Mouse (Mus musculus) forebrain, embryonic 16.5 days (tissue): ENCODE measurements around the gene Thrb. TPM values are rescaled to one million over a fixed set of nuclear protein-coding genes. Genes with fewer than 3 reads are reported as not detected.
A peak's percentile ranks its signal among the peaks of the same experiment; 100 is the strongest.

Experiments
- ATAC-seq: fragments of 200-750 bp; cut with Nextera tagmentation; 2 replicates; pipeline ENCODE4 v1.8.0; 2017; ENCODE audit warnings: mild to moderate bottlenecking, moderate library complexity
- H3K27ac ChIP-seq: fragments of 300-500 bp; sonication (generic); 2 replicates; pipeline ENCODE4 v1.5.1; 2014; ENCODE audit warnings: low read length, control low read depth
- H3K27me3 ChIP-seq: fragments of 300-500 bp; sonication (generic); replicated peaks from 2 replicates; pipeline ENCODE4 v1.6.1; 2014; ENCODE audit warnings: low read length; ENCODE audit not compliant: control insufficient read depth, insufficient read depth
- H3K36me3 ChIP-seq: fragments of 300-500 bp; sonication (generic); 2 replicates; pipeline ENCODE4 v1.6.1; 2014; ENCODE audit not compliant: control insufficient read depth, insufficient read depth
- H3K4me1 ChIP-seq: fragments of 300-500 bp; sonication (generic); replicated peaks from 2 replicates; pipeline ENCODE4 v1.6.1; 2014; ENCODE audit warnings: low read length; ENCODE audit not compliant: control insufficient read depth, insufficient read depth
- H3K4me2 ChIP-seq: fragments of 300-500 bp; sonication (generic); 2 replicates; pipeline ENCODE4 v1.6.1; 2014; ENCODE audit warnings: mild to moderate bottlenecking, low read length, control low read depth
- H3K4me3 ChIP-seq: fragments of 300-500 bp; sonication (generic); replicated peaks from 2 replicates; pipeline ENCODE4 v1.5.1; 2014; ENCODE audit warnings: mild to moderate bottlenecking, low read length, control low read depth
- H3K9ac ChIP-seq: fragments of 300-500 bp; sonication (generic); replicated peaks from 2 replicates; pipeline ENCODE4 v1.6.1; 2014; ENCODE audit warnings: low read depth, low read length, control low read depth
- H3K9me3 ChIP-seq: fragments of 300-500 bp; sonication (generic); 2 replicates; pipeline ENCODE4 v1.6.1; 2016; ENCODE audit warnings: low read length; ENCODE audit not compliant: control insufficient read depth
- WGBS: fragments of 180-500 bp; shearing (Covaris S2); extraction: QIAGEN DNeasy Blood & Tissue Kit; methylation state at CpG from one replicate; pipeline ENCODE4 v1.1.7; 2014; 5-methylcytosine and 5-hydroxymethylcytosine counted together
- polyA plus RNA-seq: library from polyadenylated mRNA; unstranded; fragments of >200 nt; fragmentation: Nextera tagmentation; extraction: Ambion mirVana; gene quantifications from 2 replicates; pipeline ENCODE4 v1.2.1, GENCODE M21; 2015

Gene Thrb
- polyA plus RNA-seq, 1 experiment from 2014 or later = 1.6 TPM

DNA sequence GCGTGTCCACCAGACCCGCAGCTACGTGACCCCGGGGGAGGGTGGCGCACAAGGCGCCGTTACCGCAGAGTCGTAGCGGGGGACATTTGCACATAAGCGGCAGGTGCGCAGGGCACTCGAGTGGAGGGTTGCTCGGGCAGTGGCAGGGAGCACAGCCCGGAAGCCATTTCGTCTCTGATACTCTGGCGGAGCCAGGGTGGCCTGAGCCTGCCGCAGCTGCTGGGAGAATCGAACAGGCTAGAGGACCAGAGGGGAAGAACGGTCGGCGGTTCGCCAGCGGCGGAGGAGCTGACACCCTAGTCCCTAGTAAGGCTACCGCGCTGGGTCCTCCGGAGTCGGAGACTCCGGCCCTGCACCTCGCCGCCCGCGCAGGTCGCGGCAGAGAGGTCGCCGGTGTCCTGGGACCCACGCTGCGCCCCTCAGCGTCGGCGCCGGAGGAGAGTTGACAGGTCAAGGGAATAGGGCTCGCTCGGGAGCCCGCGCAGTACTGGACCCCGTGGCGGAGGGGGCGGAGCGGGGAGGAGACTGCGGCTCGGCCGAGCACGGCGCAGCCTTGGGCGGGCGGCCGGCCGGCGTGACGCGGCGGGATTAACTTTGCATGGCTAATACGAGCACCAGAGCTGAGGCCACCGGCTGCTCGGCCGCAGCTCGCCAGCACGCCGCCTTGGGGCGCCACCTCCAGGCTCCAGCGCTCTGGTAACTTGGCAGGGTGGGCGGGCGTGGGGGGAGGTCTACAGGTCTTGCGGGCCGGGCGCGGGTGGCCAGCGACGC lies 453 bp downstream of the Thrb start:
- peak overlapping the region; percentile 60 for H3K4me3 ChIP-seq
- peaks cover 21% of the 10 kb centered on the region for H3K4me1 ChIP-seq
- H3K4me2 ChIP-seq = peak overlapping the region; percentile 93
- peak; percentile 92 for ATAC-seq
- H3K9me3 ChIP-seq = no peaks in the 10 kb centered on the region
- peak overlapping the region; percentile 63 for H3K9ac ChIP-seq
- H3K36me3 ChIP-seq = no peaks in the 10 kb centered on the region
- peaks cover 7% of the 10 kb centered on the region for H3K27me3 ChIP-seq
- H3K27ac ChIP-seq = no peak overlapping the region
- under 1% methylated on average over 72 of the region's 82 CpGs for whole genome bisulfite sequencing

DNA sequence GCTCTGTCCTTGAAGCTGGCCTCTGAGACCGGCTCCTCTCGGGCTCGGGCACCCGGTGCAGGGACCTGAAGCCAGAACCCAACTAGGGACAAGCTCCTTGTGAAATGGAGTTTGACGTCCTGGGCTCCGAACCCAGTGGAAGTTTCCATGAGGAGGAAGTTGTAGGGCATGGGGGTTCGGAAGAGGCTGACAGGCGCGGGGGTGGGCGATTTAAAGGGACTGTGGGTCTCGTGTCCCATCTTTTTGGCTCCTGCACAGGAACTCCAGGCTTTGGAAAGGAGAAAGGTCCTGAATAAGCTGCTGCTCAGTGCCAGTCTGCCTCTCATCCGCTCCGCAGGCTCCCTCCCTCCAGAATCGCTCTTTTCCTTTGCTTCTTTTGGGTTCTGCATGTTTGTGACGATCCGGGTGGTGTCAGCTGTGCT lies 1.1 kb downstream of the Thrb start:
- peak overlapping the region; percentile 93 for H3K4me2 ChIP-seq
- no peaks in the 10 kb centered on the region for H3K36me3 ChIP-seq
- H3K4me3 ChIP-seq = peak overlapping the region; percentile 60
- peak overlapping the region; percentile 63 for H3K9ac ChIP-seq
- peaks cover 7% of the 10 kb centered on the region for H3K27me3 ChIP-seq
- WGBS = 0% methylated on average over 16 of the region's 16 CpGs
- peaks cover 21% of the 10 kb centered on the region for H3K4me1 ChIP-seq
- ATAC-seq = peak; percentile 43
- H3K9me3 ChIP-seq = no peaks in the 10 kb centered on the region
- no peak overlapping the region for H3K27ac ChIP-seq

DNA sequence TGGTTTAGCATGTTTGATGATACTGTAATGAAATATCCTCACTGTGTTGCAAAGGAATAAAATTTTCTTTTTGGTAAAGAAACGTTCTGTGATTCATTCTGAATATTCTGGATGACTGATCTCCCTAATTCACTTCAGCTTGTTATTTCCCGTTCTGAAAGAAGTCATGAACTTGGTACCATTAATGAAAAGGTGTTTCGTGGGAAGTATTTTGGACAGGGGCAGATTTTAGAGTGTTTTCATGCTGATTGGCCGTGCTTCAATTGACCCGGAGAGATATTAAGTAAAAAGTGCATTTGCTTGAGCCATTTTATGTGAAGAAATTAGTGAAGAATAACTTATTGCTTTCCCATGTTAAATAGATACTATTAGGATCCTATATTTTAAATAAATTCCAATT lies 2.0 kb downstream of the Thrb start:
- WGBS = 31% methylated on average over 5 of the region's 5 CpGs
- H3K9ac ChIP-seq = no peak overlapping the region
- no peak overlapping the region for H3K4me2 ChIP-seq
- no peak for ATAC-seq
- no peaks in the 10 kb centered on the region for H3K9me3 ChIP-seq
- H3K36me3 ChIP-seq = no peaks in the 10 kb centered on the region
- peaks cover 7% of the 10 kb centered on the region for H3K27me3 ChIP-seq
- H3K4me3 ChIP-seq = no peak overlapping the region
- H3K4me1 ChIP-seq = peaks cover 21% of the 10 kb centered on the region
- H3K27ac ChIP-seq = no peak overlapping the region

DNA sequence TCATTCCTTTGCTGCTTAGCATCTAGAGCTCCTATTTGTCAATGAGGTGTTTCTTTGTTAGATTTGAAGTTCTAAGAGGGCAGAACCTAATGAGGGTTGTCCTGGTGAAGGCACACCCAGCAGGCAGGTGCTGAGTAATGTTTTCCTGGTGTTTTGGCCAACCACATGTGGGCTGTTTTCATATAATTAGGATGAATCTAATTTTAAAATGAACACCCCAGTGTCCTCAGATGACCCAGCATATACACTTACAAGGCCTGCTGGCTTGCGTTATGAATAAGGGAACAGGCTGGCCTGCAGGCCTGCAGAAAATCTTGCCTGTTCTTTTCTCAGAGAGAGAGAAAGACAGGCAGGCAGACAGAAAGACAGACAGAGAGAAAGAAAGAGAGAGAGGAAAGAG lies 14.3 kb downstream of the Thrb start:
- Histone ChIP-seq H3K9ac (no peak overlapping the region), H3K4me2 (no peak overlapping the region), H3K27me3 (no peaks in the 10 kb centered on the region), H3K4me3 (no peak overlapping the region), H3K4me1 (no peaks in the 10 kb centered on the region), H3K36me3 (no peaks in the 10 kb centered on the region), H3K9me3 (no peaks in the 10 kb centered on the region), H3K27ac (no peak overlapping the region)
- ATAC-seq = no peak
- 77% methylated on average over 1 of the region's 1 CpGs for WGBS

DNA sequence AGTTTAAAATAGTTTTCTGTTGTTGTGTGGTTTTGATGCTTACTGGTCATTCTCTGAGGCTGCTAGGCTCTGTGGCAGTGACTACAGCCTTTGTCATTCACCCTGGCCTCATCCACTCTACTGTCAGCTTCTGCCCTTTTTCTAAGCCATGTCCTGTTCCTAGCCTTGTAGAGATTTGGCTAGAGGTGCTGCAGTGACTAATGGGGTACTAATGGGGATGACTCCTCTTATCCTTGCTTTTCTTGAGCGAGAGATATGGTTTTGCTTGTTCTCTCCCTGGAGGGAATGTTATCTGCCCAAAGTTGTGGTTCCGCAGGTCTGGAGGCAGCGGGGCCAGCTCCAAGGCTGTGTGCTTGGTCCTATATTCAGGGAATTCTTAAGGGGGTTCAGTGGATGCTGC lies 15.2 kb downstream of the Thrb start:
- Histone ChIP-seq H3K4me1 (no peaks in the 10 kb centered on the region), H3K27me3 (no peaks in the 10 kb centered on the region), H3K27ac (no peak overlapping the region), H3K4me2 (no peak overlapping the region), H3K9me3 (no peaks in the 10 kb centered on the region), H3K4me3 (no peak overlapping the region), H3K9ac (no peak overlapping the region), H3K36me3 (no peaks in the 10 kb centered on the region)
- 94% methylated on average over 3 of the region's 3 CpGs for WGBS
- no peak for ATAC-seq

DNA sequence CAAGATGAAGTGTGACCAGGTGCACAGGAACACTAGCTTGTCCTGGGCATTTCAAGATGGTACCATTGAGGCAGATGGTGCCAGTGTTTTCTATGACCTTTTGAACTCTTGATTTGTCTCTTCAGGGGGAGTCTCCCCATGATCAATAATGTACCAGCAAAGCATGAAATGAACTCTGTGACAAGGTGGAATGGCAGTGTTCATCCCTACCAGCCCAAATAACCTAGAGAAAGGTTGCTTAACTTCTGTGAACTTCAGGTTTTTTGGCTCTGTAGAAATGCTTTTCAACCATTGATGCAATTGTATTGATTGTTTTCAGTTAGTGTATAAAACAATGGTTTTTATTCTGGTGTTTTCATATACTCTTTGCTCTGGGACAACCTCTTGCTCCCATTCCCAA lies 21.4 kb downstream of the Thrb start:
- H3K36me3 ChIP-seq = no peaks in the 10 kb centered on the region
- no peak for ATAC-seq
- no peaks in the 10 kb centered on the region for H3K9me3 ChIP-seq
- no peak overlapping the region for H3K4me2 ChIP-seq
- H3K9ac ChIP-seq = no peak overlapping the region
- no peaks in the 10 kb centered on the region for H3K4me1 ChIP-seq
- no peak overlapping the region for H3K4me3 ChIP-seq
- no peaks in the 10 kb centered on the region for H3K27me3 ChIP-seq
- no peak overlapping the region for H3K27ac ChIP-seq

DNA sequence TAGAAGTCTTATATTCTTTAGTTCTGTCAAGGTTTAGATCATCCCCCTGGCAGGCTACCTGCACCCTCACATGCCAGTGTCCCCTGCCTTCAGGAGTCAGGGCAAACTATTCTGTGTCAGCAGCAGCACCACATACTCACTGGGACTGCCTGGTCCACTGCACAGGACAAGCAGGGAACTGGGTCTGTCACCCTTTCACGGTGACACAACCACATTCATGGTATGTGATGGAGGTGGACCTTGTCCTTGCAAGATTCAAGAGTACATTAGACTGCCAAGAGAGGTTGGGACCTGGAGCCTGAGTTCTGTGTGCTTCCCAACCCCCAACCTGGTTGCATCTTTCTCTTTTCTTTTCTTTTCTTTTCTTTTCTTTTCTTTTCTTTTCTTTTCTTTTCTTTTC lies 24.8 kb downstream of the Thrb start:
- H3K9ac ChIP-seq = no peak overlapping the region
- WGBS = 86% methylated on average over 1 of the region's 1 CpGs
- no peak for ATAC-seq
- no peak overlapping the region for H3K4me3 ChIP-seq
- H3K36me3 ChIP-seq = no peaks in the 10 kb centered on the region
- no peaks in the 10 kb centered on the region for H3K27me3 ChIP-seq
- no peaks in the 10 kb centered on the region for H3K9me3 ChIP-seq
- no peaks in the 10 kb centered on the region for H3K4me1 ChIP-seq
- no peak overlapping the region for H3K27ac ChIP-seq
- H3K4me2 ChIP-seq = no peak overlapping the region

DNA sequence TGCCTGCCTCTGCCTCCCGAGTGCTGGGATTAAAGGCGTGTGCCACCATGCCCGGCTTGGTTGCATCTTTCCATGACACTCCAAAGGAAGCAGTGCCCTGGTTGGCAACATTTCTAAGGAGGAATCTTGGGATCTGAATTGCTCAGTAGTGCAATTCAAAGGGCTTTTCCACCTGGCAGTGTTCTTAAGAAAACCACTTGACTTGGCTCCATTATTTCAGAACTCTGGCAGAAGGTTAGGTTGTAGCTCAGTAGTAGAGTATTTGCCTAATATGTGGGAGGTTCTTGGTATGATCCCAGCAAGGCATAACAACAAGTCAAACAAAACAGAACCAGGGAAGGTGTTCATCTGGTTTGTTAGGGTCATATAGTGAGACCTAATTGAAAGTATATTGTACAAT lies 25.4 kb downstream of the Thrb start:
- Histone ChIP-seq H3K9ac (no peak overlapping the region), H3K4me3 (no peak overlapping the region), H3K9me3 (no peaks in the 10 kb centered on the region), H3K27ac (no peak overlapping the region), H3K4me2 (no peak overlapping the region), H3K27me3 (no peaks in the 10 kb centered on the region), H3K36me3 (no peaks in the 10 kb centered on the region), H3K4me1 (no peaks in the 10 kb centered on the region)
- ATAC-seq = no peak
- 90% methylated on average over 3 of the region's 3 CpGs for WGBS

DNA sequence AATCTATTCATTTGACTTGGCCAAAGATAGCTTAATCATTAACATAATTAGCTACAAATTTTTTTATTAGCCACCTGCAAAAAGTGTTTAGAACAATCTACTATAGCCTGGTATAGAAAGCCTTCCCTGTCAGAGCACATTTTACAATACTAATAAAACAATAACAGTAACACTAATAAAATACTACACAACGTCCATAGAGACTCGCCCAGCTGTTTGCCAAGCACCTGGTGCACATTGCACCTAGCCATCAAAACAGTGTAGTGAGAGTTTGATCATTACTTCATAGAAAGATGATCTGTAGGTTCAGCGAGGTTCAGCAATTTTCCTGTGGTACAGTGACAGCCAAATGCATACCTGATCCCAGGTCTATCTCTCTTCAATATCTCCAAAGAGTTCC lies 26.9 kb downstream of the Thrb start:
- no peak for ATAC-seq
- no peak overlapping the region for H3K9ac ChIP-seq
- no peaks in the 10 kb centered on the region for H3K27me3 ChIP-seq
- no peak overlapping the region for H3K4me2 ChIP-seq
- WGBS = 81% methylated on average over 3 of the region's 3 CpGs
- no peak overlapping the region for H3K27ac ChIP-seq
- no peaks in the 10 kb centered on the region for H3K36me3 ChIP-seq
- no peak overlapping the region for H3K4me3 ChIP-seq
- H3K9me3 ChIP-seq = no peaks in the 10 kb centered on the region
- H3K4me1 ChIP-seq = no peaks in the 10 kb centered on the region

DNA sequence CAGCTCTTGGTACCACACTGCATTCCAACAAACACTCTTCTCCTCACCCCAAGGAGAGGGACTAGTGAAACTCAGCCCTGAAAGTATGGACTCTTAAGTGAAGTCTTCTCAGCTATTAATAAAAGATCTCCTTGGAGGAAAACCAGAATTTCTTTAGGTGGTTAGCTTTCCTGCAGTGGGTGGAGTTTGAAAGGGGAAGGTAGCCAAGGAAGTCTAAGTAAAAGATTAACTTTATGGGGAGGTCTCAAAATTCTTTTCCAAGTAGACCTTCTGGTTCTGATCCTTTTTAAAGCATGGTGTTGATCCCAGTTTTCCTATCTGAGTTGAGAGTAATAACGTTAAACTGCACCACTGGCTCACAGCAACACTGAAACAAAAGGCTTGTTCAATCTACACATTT lies 31.2 kb downstream of the Thrb start:
- H3K9me3 ChIP-seq = no peaks in the 10 kb centered on the region
- 78% methylated on average over 1 of the region's 1 CpGs for WGBS
- no peaks in the 10 kb centered on the region for H3K4me1 ChIP-seq
- no peak overlapping the region for H3K9ac ChIP-seq
- no peak overlapping the region for H3K4me2 ChIP-seq
- H3K4me3 ChIP-seq = no peak overlapping the region
- H3K27me3 ChIP-seq = no peaks in the 10 kb centered on the region
- no peaks in the 10 kb centered on the region for H3K36me3 ChIP-seq
- H3K27ac ChIP-seq = no peak overlapping the region
- no peak for ATAC-seq
